Mouse (Mus musculus): ENCODE results near the gene Cchcr1.
A peak's percentile ranks its signal among the peaks of the same experiment; 100 is the strongest.

DNA sequence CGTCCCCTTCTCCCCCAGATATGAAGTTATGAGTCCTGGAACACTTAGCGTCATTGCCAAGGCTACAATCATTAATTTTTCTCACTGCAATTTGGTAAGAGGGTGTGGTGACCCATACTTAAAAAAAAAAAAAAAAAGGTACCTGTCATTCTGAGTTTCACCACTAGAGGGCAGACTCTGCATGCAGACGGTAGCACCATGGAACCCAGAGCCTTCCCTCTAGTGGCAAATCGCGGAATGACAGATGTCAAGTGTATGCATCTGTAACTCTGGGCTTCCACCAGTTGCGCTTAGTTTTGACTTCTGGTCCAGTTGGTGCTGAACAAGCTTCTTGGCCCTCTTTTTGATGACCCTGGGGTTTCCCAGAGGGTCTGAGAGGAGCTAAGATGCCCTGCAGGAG, 61.3 kb downstream of the Cchcr1 start:
- TF ChIP-seq EP300 (IDR thresholded peaks at IDR 0.05; ENCODE audit: insufficient read depth, low read depth, low read length) (0 out of 2 replicates have a peak, but pooled peaks have one; percentile 45), CTCF (IDR thresholded peaks at IDR 0.05; ENCODE audit: low read depth, low read length) (peak; percentile 99)

Data from ES-Bruce4 (cell line).